Mouse (Mus musculus): ENCODE results near the gene Cited2. TPM values are rescaled to one million over a fixed set of nuclear protein-coding genes. Genes with fewer than 3 reads are reported as not detected.
A peak's percentile ranks its signal among the peaks of the same experiment; 100 is the strongest.

Gene Cited2
- polyA plus RNA-seq, 1 experiment from 2014 or later = 36.7 TPM

DNA sequence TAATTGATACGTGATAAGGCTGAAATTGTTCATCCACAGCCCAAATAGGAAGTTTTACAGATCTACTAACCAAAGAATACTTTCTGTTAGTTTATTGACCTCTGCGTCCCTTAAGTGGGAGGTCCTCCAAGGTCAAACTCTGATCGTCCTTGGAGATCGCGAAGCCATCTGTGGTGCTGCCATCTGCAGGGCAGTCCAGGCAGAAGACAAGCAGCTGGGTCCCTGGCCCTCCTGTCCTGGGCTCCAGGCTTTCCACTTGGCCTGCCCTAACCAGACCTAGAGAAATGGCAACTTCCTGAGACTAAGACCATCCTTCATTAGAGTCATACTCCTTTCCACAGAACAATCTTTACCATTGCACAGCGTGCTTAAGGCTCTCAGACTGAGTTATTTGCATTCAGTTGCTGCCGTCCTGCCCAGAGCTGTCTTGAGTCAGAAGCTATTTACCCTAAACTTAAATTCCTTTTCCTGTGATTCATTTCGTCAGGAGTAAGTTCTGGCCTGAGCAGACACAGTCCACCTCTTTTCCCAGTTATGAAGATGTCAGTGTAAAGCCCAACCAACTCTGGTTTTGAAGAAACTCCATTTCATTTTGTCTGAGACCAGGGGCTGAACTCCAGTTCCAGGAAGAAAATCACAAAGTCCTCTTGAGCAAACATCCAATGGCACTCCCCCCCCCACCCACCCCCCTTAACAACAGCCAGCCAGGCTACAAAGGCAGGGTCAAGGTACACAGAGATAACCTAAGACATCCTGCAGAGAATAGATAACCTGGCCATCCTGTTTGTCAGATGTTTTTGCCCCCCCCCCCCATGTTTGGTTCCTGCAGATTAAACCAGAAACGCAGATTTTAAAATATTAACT is 38.0 kb downstream of the Cited2 start:
- Histone ChIP-seq H3K4me3 (no peak overlapping the region), H3K9me3 (replicated peaks) (no peaks in the 10 kb centered on the region), H3K36me3 (no peaks in the 10 kb centered on the region), H3K9ac (no peak overlapping the region), H3K4me2 (no peak overlapping the region), H3K27ac (peak overlapping the region; percentile 51), H3K4me1 (no peaks in the 10 kb centered on the region), H3K27me3 (replicated peaks) (no peaks in the 10 kb centered on the region)
- peak; percentile 58 for ATAC-seq
- WGBS (ENCODE audit: insufficient replicate concordance) = 49% methylated on average over 9 of the region's 9 CpGs

DNA sequence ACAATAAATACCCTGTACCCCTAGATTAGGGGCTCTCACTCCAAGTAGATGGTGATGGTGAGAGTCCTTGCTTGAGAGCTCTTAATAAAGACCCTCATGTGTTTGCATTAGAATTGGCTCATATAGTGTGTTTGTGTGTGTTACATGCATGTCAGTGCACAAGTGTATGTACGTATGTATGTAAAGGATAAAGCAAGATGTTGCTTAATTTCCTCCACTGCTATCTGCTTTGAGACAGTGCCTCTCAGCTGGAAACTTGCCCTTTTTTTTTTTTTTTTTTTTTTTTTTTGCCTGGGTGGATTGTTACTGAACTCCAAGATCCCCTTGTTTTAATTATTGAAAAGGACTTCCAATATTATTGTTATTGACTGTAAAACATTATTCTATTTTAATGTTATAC is 38.6 kb downstream of the Cited2 start:
- Histone ChIP-seq H3K9ac (no peak overlapping the region), H3K36me3 (no peaks in the 10 kb centered on the region), H3K4me3 (no peak overlapping the region), H3K4me2 (no peak overlapping the region), H3K9me3 (replicated peaks) (no peaks in the 10 kb centered on the region), H3K27ac (no peak overlapping the region), H3K4me1 (no peaks in the 10 kb centered on the region), H3K27me3 (replicated peaks) (no peaks in the 10 kb centered on the region)
- no peak for ATAC-seq
- 41% methylated on average over 1 of the region's 1 CpGs for WGBS (ENCODE audit: insufficient replicate concordance)

- ATAC-seq = no peak
- no peaks in the 10 kb centered on the region for H3K4me1 ChIP-seq
- H3K27ac ChIP-seq = no peak overlapping the region
- no peak overlapping the region for H3K4me3 ChIP-seq
- H3K36me3 ChIP-seq = no peaks in the 10 kb centered on the region
- H3K9me3 ChIP-seq (replicated peaks) = no peaks in the 10 kb centered on the region
- WGBS (ENCODE audit: insufficient replicate concordance) = 84% methylated on average over 8 of the region's 8 CpGs
- no peaks in the 10 kb centered on the region for H3K27me3 ChIP-seq (replicated peaks)
- H3K4me2 ChIP-seq = no peak overlapping the region
- H3K9ac ChIP-seq = no peak overlapping the region
These were observed 39.9 kb downstream of the Cited2 start for GRCm38 (mm10) chr10:17762946-17763345.

- Histone ChIP-seq H3K4me1 (no peaks in the 10 kb centered on the region), H3K27ac (no peak overlapping the region), H3K9me3 (replicated peaks) (no peaks in the 10 kb centered on the region), H3K4me3 (no peak overlapping the region), H3K9ac (no peak overlapping the region), H3K36me3 (no peaks in the 10 kb centered on the region), H3K4me2 (no peak overlapping the region), H3K27me3 (replicated peaks) (no peaks in the 10 kb centered on the region)
- no peak for ATAC-seq
- 68% methylated on average over 5 of the region's 5 CpGs for WGBS (ENCODE audit: insufficient replicate concordance)
These were observed 46.8 kb downstream of the Cited2 start for GRCm38 (mm10) chr10:17769856-17770255.

- no peak for ATAC-seq
- Histone ChIP-seq H3K27me3 (replicated peaks) (no peaks in the 10 kb centered on the region), H3K9ac (no peak overlapping the region), H3K4me1 (no peaks in the 10 kb centered on the region), H3K4me2 (no peak overlapping the region), H3K27ac (no peak overlapping the region), H3K9me3 (replicated peaks) (no peaks in the 10 kb centered on the region), H3K4me3 (no peak overlapping the region), H3K36me3 (no peaks in the 10 kb centered on the region)
- WGBS (ENCODE audit: insufficient replicate concordance) = 44% methylated on average over 10 of the region's 10 CpGs
These were observed 49.3 kb downstream of the Cited2 start for GRCm38 (mm10) chr10:17772364-17772763.

- ATAC-seq = no peak
- H3K27me3 ChIP-seq (replicated peaks) = no peaks in the 10 kb centered on the region
- H3K36me3 ChIP-seq = no peaks in the 10 kb centered on the region
- 73% methylated on average over 3 of the region's 3 CpGs for WGBS (ENCODE audit: insufficient replicate concordance)
- no peak overlapping the region for H3K9ac ChIP-seq
- H3K27ac ChIP-seq = no peak overlapping the region
- no peaks in the 10 kb centered on the region for H3K4me1 ChIP-seq
- no peaks in the 10 kb centered on the region for H3K9me3 ChIP-seq (replicated peaks)
- no peak overlapping the region for H3K4me3 ChIP-seq
- H3K4me2 ChIP-seq = no peak overlapping the region
These were observed 51.3 kb downstream of the Cited2 start for GRCm38 (mm10) chr10:17774366-17774765.

DNA sequence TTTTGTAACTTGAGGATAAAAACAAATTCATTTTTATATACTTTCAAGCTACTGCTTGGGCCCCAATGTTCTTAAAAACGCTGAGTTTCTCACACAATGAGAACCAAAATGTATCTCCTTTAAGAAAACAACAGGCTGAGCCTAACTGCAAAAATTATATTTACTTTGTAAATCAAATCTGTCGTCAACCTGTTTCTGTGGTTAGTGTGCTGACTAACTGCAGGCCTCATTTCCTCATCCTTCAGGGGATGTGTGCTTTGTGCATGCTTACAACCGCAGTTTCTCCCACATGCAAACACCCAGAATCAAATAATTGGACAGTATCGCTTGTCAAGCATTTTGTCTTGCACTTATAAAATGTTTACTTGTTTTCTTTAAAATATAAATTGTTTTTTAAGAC is 52.1 kb downstream of the Cited2 start:
- WGBS (ENCODE audit: insufficient replicate concordance) = 41% methylated on average over 4 of the region's 4 CpGs
- ATAC-seq = no peak
- H3K9me3 ChIP-seq (replicated peaks) = no peaks in the 10 kb centered on the region
- no peak overlapping the region for H3K4me3 ChIP-seq
- H3K4me2 ChIP-seq = no peak overlapping the region
- H3K27ac ChIP-seq = no peak overlapping the region
- H3K9ac ChIP-seq = no peak overlapping the region
- no peaks in the 10 kb centered on the region for H3K36me3 ChIP-seq
- no peaks in the 10 kb centered on the region for H3K4me1 ChIP-seq
- H3K27me3 ChIP-seq (replicated peaks) = no peaks in the 10 kb centered on the region

Other genes with a start within 250 kb of the Cited2 start
- 0.14 and 0.19 TPM in 2 replicates for gene Txlnb, start 73.0 kb downstream of the Cited2 start, polyA plus RNA-seq (2016; fragmentation: Nextera tagmentation; extraction: Ambion mirVana)
- 2.7 and 3.4 TPM in 2 replicates for gene Heca, start 224.8 kb downstream of the Cited2 start, polyA plus RNA-seq (2016; fragmentation: Nextera tagmentation; extraction: Ambion mirVana)